Mouse (Mus musculus) erythroblast, embryonic 14.5 days (primary cell): ENCODE results near the gene Gm4969.

Source experiments
- GATA1 ChIP-seq: IDR thresholded peaks from 2 replicates; pipeline ENCODE4 v1.6.1; 2012; ENCODE audit warnings: low read length, inconsistent platforms, mixed read lengths
- TAL1 ChIP-seq: IDR thresholded peaks from 3 replicates; pipeline ENCODE4 v1.6.1; 2012; ENCODE audit warnings: low read length, inconsistent platforms, mixed read lengths

DNA sequence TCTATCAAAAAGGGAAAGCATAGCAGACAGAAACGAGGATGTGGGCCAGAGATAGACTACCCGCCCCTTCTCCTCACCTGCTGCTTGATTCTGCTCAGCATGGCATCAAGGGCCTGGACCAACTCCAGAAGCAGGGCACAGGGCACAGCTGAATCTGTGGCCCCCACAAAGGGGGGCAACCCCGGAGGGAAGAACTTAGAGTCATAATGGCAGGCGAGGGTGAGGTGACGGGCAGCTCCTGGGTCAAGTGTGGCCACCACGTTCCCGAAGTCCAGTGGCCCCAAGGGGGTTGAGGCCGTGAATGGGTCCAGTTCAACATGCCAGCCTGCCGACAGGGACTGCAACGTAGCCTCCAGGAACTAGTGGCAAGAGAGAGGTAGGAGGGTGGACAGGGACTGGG, 28.6 kb upstream of the Gm4969 start:
- no peak for TF ChIP-seq GATA1
- TF ChIP-seq TAL1 = no peak
